Mouse (Mus musculus) megakaryocyte progenitor cell, adult 5-6 weeks (primary cell): ENCODE results near the gene Ogfod2. TPM values are rescaled to one million over a fixed set of nuclear protein-coding genes. Genes with fewer than 3 reads are reported as not detected.

ENCODE experiments used
- ATAC-seq: replicated peaks from 2 replicates; pipeline ENCODE4 v1.8.0; 2016; ENCODE audit warnings: mild to moderate bottlenecking, moderate TSS enrichment, inconsistent platforms; ENCODE audit not compliant: poor library complexity
- total RNA-seq, 2 experiments: library from RNA; stranded (forward) in 1 of 2; stranded (reverse) in 1 of 2; fragments of 157-497, 149-512 nt in 1 of 2; fragments of 200-1000 nt in 1 of 2; gene quantifications; 2 replicates each; pipeline versions ENCODE4 v1.2.3 to v1.2.4; 2015 to 2017

The Ogfod2 gene
- total RNA-seq, 2 experiments from 2014 or later, result 3.7 to 13.3 TPM

GRCm38 (mm10) chr5:124149028-124149427 is 36.9 kb downstream of the Ogfod2 start:
- ATAC-seq, result no peak

GRCm38 (mm10) chr5:124150895-124151294 is 38.8 kb downstream of the Ogfod2 start:
- ATAC-seq, result no peak

- ATAC-seq, result no peak
Measured at GRCm38 (mm10) chr5:124152734-124153133, 40.6 kb downstream of the Ogfod2 start.

GRCm38 (mm10) chr5:124155943-124156342 is 43.8 kb downstream of the Ogfod2 start:
- no peak for ATAC-seq

GRCm38 (mm10) chr5:124158305-124158704 is 46.2 kb downstream of the Ogfod2 start:
- ATAC-seq, result no peak

- no peak for ATAC-seq
Measured at GRCm38 (mm10) chr5:124159453-124159852, 47.4 kb downstream of the Ogfod2 start.

- no peak for ATAC-seq
Measured at GRCm38 (mm10) chr5:124161831-124162230, 49.7 kb downstream of the Ogfod2 start.

GRCm38 (mm10) chr5:124162577-124162976 is 50.5 kb downstream of the Ogfod2 start:
- peak; percentile 57 for ATAC-seq

GRCm38 (mm10) chr5:124163445-124163844 is 51.3 kb downstream of the Ogfod2 start:
- ATAC-seq, result no peak

Other genes with a start within 250 kb of the Ogfod2 start
- gene Hcar2, start 246.8 kb upstream of the Ogfod2 start, total RNA-seq (2015), result 2.7 and 11.6 TPM in 2 replicates
- 1.3 and 4.0 TPM in 2 replicates for gene Hcar2, start 246.8 kb upstream of the Ogfod2 start, total RNA-seq (2017)
- gene Hcar1, start 232.3 kb upstream of the Ogfod2 start, total RNA-seq (2015), result not detected in 2 replicates
- not detected in 2 replicates for gene Hcar1, start 232.3 kb upstream of the Ogfod2 start, total RNA-seq (2017)
- gene Denr, start 205.1 kb upstream of the Ogfod2 start, total RNA-seq (2015), result 113 and 123 TPM in 2 replicates
- gene Denr, start 205.1 kb upstream of the Ogfod2 start, total RNA-seq (2017), result 90.6 and 105 TPM in 2 replicates
- gene Gm43518, start 184.9 kb upstream of the Ogfod2 start, total RNA-seq (2015), result 1.8 TPM in 1 of 2 replicates, not detected in the other
- not detected in 2 replicates for gene Gm43518, start 184.9 kb upstream of the Ogfod2 start, total RNA-seq (2017)
- 0.32 and 1.1 TPM in 2 replicates for gene Ccdc62, start 181.6 kb upstream of the Ogfod2 start, total RNA-seq (2015)
- gene Ccdc62, start 181.6 kb upstream of the Ogfod2 start, total RNA-seq (2017), result 0.14 and 1.8 TPM in 2 replicates
- 4.9 and 6.9 TPM in 2 replicates for gene Hip1r, start 138.7 kb upstream of the Ogfod2 start, total RNA-seq (2015)
- 14.2 and 16.0 TPM in 2 replicates for gene Hip1r, start 138.7 kb upstream of the Ogfod2 start, total RNA-seq (2017)
- 11.4 and 14.8 TPM in 2 replicates for gene Vps37b, start 80.0 kb upstream of the Ogfod2 start, total RNA-seq (2015)
- 15.2 and 15.6 TPM in 2 replicates for gene Vps37b, start 80.0 kb upstream of the Ogfod2 start, total RNA-seq (2017)
- 0.35 and 0.54 TPM in 2 replicates for gene Abcb9, start 16.5 kb upstream of the Ogfod2 start, total RNA-seq (2015)
- 0.25 and 0.61 TPM in 2 replicates for gene Abcb9, start 16.5 kb upstream of the Ogfod2 start, total RNA-seq (2017)
- 70.6 and 80.7 TPM in 2 replicates for gene Arl6ip4, start 3.8 kb downstream of the Ogfod2 start, total RNA-seq (2015)
- gene Arl6ip4, start 3.8 kb downstream of the Ogfod2 start, total RNA-seq (2017), result 114 and 139 TPM in 2 replicates
- 6.0 and 7.5 TPM in 2 replicates for gene Pitpnm2, start 137.5 kb downstream of the Ogfod2 start, total RNA-seq (2015)
- 2.5 and 3.1 TPM in 2 replicates for gene Pitpnm2, start 137.5 kb downstream of the Ogfod2 start, total RNA-seq (2017)
- 16.6 and 18.3 TPM in 2 replicates for gene Mphosph9, start 215.7 kb downstream of the Ogfod2 start, total RNA-seq (2015)
- gene Mphosph9, start 215.7 kb downstream of the Ogfod2 start, total RNA-seq (2017), result 18.9 and 25.2 TPM in 2 replicates
- 12.8 and 15.7 TPM in 2 replicates for gene 2810006K23Rik, start 215.8 kb downstream of the Ogfod2 start, total RNA-seq (2015)
- gene 2810006K23Rik, start 215.8 kb downstream of the Ogfod2 start, total RNA-seq (2017), result 18.9 and 22.1 TPM in 2 replicates